Mouse (Mus musculus): ENCODE measurements around the gene Stag2. TPM values are rescaled to one million over a fixed set of nuclear protein-coding genes. Genes with fewer than 3 reads are reported as not detected.

Stag2 gene
- total RNA-seq (2021), result 10 to 100 TPM; 44.8 to 46.9 TPM

- intact Hi-C loops (cut with DNase I), result loop anchor here (1.0 kb wide), 2 partner anchors 81 to 116 kb away; no protein-coding TSS in a partner anchor
- peak; percentile 86 to 88 for DNase-seq
Observed at GRCm38 (mm10) chrX:42148788-42149556, at the start of gene Stag2. TSS of gene Stag2 (plus strand) at chrX:42149317.

- no peak for DNase-seq
- intact Hi-C loops (cut with DNase I), result no loop called here
Observed at GRCm38 (mm10) chrX:42107137-42107536, 42.0 kb upstream of the Stag2 start.

GRCm38 (mm10) chrX:42110585-42110984 is 38.5 kb upstream of the Stag2 start:
- no peak for DNase-seq
- intact Hi-C loops (cut with DNase I), result no loop called here

- DNase-seq, result no peak
- intact Hi-C loops (cut with DNase I), result no loop called here
Observed at GRCm38 (mm10) chrX:42119442-42120048, 29.6 kb upstream of the Stag2 start.

- intact Hi-C loops (cut with DNase I), result no loop called here
- no peak for DNase-seq
Observed at GRCm38 (mm10) chrX:42124963-42125697, 24.0 kb upstream of the Stag2 start.

DNA sequence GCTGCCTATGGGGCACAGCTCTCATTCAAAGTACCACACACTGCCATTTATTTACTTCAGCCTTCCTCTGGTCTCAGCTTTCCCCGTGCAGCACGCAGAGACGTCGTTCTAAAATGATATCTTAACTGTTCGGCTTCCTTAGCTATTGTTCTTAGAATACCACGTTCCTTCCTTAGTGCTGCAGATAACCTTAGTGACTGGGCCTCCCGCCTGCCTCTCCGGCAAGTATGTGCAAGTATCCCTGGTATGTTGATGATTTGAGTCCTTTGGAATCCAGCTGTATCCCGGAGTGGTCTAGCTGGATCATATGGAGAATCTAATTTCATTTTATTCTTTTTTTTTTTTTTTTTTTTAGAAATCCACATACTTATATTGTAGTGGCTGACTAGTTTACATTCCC is 9.2 kb upstream of the Stag2 start:
- no peak for DNase-seq
- intact Hi-C loops (cut with DNase I), result no loop called here

- intact Hi-C loops (cut with DNase I), result no loop called here
- DNase-seq, result no peak
Observed at GRCm38 (mm10) chrX:42142620-42143019, 6.5 kb upstream of the Stag2 start.

- intact Hi-C loops (cut with DNase I), result no loop called here
- DNase-seq, result no peak
Observed at GRCm38 (mm10) chrX:42143991-42144390, 5.1 kb upstream of the Stag2 start.

DNA sequence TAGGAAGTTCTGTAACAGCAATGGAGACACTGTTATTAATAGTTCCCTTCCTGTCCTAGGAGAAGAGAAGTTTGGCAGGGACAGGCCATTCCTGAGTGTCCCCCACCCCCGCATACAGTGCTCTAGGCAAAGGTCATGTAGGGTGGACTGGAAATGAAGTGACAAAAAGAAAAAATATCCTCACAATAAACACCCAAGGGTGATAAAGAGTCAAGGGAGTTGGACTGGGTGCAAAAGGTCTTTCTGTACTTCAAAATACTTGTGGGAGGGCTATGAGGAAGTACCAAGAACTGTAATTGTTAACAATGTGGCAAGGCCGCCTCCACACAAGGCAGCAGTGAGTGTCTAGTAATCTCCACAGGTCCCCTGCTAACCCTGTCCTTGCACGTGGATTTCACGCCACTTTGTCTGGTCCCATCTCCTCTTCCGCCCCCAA is 1.1 kb upstream of the Stag2 start:
- intact Hi-C loops (cut with DNase I), result loop anchor here (1.0 kb wide), 2 partner anchors 80 to 115 kb away; no protein-coding TSS in a partner anchor
- peak in 1 of 2 experiments; percentile 45 for DNase-seq

DNA sequence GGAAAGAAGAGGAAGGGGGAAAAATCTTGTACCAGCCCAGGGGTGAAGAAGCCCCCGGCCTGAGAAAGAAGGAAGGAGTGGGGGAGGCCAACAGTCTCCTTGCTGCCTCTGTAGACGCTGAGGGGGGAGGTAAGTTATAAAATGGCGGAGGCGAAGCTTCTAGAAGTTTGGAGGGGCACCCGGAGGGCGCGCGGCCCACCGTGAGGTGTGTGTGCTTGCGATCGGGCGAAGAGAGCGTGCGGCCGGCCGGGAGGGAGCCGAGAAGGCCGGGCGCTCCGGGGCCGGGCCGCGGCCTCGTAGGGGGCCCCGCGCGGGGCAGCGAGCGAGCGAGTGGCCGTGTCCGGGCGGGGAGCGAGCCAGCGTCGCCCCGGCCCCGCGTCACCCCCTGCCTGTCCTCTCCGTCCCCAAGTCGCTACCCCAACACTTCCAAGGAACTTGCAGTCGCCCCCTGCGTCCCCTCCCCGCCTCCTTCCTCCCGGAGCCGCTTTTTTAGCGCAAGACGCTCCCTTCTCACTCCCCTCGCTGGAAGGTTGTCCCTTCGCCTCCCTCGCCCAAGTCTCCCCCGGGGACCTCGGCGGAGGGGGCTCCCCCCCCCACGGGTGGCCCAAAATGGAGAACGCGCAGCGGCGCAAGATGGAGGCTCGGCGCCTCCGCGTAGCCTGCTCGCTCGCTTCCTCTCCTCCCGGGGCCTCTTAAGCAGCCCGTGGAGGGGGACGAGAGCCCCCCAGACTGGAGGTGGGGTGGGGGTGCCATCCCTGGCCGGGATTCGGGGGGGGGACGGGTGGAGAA is 634 bp downstream of the Stag2 start:
- intact Hi-C loops (cut with DNase I), result loop anchor here (5.0 kb wide), 1 partner anchor 78 kb away; no protein-coding TSS in a partner anchor
- peak; percentile 66 to 71 for DNase-seq

- DNase-seq, result peak; percentile 68 to 70
- intact Hi-C loops (cut with DNase I), result loop anchor here (5.0 kb wide), 1 partner anchor 77 kb away; no protein-coding TSS in a partner anchor
Observed at GRCm38 (mm10) chrX:42150346-42151023, 1.4 kb downstream of the Stag2 start.

- DNase-seq, result peak in 1 of 2 experiments; percentile 20
- intact Hi-C loops (cut with DNase I), result loop anchor here (5.0 kb wide), 1 partner anchor 76 kb away; no protein-coding TSS in a partner anchor
Observed at GRCm38 (mm10) chrX:42151024-42151754, 2.1 kb downstream of the Stag2 start.

DNA sequence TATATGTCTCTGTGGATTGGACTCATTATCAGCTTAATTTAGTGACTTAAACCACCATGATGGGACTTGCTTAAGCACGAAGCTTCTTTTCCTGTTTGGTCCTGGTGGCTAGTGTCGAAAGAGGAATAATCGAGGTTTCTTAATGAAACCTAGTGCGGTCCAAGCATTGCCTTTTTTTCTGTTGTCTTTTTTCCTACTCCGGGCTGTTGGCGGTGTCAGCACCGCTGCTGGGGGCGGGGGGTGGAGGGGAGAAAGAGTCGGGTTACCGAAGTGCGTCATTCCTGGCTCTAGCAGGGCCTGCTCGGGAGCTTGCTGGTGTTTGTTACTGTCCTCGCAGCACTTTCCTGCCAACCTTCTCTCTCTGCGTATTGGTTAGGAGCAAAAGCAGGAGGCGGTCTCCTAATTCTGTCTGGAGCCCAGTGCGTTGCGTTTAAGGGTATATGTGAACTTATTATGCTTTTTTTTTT is 2.8 kb downstream of the Stag2 start:
- DNase-seq, result peak; percentile 73 to 77
- intact Hi-C loops (cut with DNase I), result loop anchor here (5.0 kb wide), 1 partner anchor 75 kb away; no protein-coding TSS in a partner anchor

- intact Hi-C loops (cut with DNase I), result loop anchor here (5.0 kb wide), 1 partner anchor 74 kb away; no protein-coding TSS in a partner anchor
- DNase-seq, result no peak
Observed at GRCm38 (mm10) chrX:42153056-42153455, 3.9 kb downstream of the Stag2 start.

- intact Hi-C loops (cut with DNase I), result no loop called here
- no peak for DNase-seq
Observed at GRCm38 (mm10) chrX:42165455-42165854, 16.3 kb downstream of the Stag2 start.

GRCm38 (mm10) chrX:42170811-42171210 is 21.7 kb downstream of the Stag2 start:
- DNase-seq, result no peak
- intact Hi-C loops (cut with DNase I), result no loop called here

DNA sequence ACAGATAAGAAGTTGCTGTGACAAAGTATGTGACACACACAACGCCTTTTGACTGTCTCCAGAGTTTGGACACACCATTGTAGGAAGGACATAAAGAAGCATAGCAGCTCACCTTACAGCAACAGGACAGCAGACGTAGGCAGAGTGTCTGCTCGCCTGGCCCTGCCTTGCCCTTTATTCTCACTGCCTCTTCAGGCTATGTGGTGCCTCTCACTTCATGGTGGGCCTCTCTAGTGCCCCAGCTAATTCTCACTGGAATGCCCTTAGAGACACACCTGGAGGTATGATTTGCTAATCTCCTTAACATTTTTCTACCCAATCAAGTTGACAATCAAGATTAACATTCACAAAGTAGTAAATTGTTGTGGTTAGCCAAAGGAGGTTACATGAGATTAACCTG is 38.5 kb downstream of the Stag2 start:
- no peak for DNase-seq
- intact Hi-C loops (cut with DNase I), result no loop called here

DNA sequence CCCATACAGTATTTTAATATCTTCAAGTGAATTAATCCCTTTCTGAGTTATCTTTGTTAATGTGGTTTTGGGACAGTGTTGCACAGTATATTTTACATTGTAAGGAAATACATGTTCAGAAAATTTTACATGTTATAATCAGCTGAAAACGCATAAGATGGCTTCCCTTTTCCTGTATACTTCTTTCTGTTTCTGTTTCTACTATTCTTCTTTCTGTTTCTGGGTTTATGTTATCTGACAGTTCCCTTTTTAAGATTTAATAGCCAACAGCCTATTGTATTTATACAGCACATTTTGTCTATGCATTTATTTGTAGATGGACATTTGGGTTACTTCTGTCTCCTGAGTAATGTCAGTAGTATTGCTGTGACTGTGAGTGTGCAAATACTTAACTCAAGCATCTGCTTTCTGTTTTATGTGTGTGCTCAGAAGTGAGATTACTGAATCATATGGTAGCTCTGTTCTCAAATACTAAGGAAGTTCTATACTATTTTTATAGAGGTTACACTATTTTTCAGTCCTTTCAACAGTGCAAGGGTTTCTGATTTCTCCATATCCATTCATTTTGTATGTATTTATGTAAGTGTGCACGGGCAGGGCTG is 39.8 kb downstream of the Stag2 start:
- intact Hi-C loops (cut with DNase I), result no loop called here
- no peak for DNase-seq

Data from heart, postnatal 36 days (tissue).